Mouse (Mus musculus) frontal cortex, postnatal 10 days (tissue): ENCODE data around the gene P2ry12.

ENCODE experiments used
- DNase-seq, 2 experiments: peaks; one replicate each; pipeline ENCODE4 v3.0.0; 2022; ENCODE audit warnings: low spot score in 2 of 2, mixed read lengths in 1 of 2

The P2ry12 gene

DNA sequence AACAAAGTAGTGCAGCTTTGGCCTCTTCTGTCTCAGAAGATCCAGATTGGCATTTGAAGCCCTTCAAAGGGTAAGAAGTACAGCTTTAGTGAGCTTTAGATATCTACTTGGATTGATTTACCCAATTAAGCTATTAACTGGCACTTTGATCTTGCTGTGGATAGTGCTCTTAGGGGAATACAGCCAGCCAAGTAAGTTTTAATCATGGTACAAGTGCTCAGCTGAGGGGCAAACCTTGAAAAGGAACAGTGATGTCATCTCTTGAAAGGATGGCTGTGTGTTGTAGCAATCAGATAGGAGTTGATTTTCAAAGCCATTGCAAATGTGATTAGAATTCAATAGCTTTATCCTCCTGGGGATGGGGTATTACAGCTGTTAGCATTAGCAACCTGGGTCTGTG is 80.5 kb downstream of the P2ry12 start:
- no peak for DNase-seq

DNA sequence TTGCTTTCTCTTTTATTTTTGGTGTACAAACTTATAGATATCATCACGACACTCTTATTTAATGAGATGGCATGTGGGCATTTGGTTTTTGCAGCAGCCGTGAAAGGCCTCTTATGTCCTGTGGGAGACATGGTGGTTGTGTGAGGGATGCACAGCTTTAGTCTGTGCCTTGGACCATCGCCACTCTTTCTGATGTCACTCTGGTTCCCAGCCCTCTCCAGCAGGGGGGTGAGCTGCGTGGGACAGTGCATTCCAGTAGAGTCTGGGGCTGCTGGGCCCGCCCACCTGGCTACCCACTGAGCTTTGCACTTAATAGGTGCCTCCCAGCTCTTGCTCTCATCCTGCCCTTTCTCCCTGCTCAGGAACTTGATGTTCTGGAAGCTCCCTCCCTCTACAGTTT is 81.5 kb downstream of the P2ry12 start:
- DNase-seq, result no peak

DNA sequence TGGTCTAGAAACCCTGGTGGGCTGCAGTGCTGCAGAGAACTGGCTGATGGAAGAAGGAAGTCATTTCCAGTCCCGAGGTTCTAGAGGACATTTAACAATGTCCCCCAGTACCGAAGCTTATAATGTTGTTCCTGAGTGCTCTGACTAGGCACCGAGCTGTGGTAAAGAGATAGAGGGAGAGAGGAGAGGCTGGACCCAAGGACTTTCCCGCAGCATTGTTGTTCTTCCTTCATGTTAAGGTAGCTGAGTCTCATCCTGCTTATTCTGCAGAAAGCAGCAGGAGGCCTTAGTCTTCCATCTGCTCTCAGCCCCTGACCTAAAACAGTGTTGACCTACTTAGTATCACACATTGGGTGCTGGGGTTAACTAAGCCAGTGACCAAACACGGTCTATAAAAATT is 85.8 kb downstream of the P2ry12 start:
- DNase-seq, result no peak

DNA sequence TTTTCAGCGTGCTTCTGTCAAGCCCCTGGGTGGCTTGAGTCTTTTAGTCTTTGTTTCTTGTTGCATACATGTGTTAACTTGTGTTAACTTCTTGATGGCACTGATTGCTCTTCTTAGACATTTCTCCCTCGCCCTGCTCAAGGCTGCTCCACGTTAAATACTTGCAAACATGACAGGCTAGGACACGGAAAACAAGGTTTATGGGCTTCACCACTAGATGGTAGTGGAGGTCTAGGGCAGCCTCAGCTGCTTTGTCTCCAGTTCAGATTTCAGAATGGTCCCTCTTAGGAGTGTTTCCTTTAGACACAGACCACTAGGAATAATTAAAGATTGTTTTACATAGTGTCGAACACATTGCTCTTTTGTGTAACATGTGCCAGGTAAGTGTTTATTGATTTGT is 87.4 kb downstream of the P2ry12 start:
- DNase-seq, result peak; percentile 21 to 40

DNA sequence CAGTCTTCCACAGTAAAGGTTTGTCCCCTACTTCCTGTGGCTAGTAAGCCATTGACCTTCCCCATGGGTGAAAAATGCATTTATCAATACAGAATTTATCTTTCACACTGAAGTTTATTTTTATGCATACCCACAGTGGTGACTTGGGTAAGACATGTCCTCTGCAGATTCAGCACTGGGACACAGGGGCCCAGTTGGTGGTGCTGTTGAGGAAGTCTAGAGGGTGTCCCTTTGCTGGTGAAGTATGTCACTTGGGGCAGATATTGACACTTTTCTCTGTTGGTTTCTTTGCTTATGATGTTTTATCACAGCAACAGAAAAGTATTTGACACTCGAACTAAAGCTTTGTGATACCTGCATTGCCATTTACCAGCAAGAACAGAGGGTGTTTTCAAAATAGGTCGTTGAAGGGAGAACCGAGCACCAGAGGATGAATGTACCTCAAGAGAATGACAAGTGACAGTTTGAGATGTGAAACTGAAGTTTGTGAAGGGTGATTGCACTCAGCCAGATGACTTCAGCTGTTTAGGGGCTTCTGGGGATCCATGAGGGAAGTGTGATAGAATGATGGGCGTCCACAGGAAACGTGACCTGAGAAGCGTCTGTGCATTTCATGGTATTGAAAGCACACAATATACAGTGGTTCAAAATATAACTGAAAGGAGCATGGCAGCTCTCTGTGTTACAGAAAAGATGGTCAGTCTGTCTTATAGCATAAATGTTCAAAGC is 88.1 kb downstream of the P2ry12 start:
- no peak for DNase-seq

DNA sequence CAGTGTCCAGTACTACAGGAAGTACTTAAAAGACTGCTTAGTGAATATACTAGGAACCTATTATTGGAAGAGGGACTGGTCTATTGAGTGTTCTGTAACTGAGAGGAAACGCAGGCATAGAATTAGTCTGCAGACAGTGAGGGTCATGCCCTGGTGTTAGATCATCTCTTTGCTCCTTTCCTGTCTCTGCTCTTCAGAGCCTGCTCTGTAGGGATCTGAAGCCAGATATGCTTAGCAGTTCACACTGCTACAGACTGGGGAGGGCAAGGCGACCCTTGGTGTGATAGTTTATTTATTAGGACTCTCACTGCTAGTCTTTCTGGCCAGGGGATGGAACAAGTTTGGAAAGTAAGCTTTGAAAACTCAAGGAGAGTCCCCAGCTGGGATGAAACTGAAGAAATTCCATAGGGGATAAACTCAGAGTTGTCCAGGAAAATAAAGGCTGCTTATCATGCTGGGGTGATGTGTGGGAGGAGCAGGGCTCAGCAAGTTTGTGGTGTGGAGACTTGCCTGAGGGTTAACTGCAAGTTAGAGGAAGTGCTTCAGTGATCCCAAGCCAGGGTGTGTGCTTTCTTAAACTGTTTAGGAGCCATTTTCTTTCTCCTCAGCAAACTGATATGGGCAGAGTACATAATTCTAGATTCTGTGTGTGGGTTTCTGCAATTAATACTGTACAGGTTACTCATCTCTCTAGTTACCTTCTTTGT is 92.6 kb downstream of the P2ry12 start:
- no peak for DNase-seq

DNA sequence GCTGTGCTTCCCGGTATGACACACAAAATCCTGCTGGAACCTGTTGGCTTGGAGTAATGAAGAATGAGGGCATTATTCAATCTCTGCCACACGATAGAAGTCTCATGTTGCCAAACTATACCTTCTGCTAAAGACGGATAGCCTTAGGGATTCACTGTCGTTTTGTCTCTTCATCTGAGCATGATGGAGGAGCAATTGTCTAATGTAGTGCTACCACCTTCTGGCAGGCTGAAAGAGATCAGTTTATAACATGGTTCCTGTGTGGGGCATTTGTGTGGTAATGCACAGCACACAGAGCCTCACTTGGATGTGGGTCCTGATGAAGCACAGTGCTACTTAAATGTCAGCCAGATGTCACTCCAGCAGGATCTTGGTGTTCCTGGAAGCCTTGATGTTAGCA is 93.5 kb downstream of the P2ry12 start:
- DNase-seq, result no peak

DNA sequence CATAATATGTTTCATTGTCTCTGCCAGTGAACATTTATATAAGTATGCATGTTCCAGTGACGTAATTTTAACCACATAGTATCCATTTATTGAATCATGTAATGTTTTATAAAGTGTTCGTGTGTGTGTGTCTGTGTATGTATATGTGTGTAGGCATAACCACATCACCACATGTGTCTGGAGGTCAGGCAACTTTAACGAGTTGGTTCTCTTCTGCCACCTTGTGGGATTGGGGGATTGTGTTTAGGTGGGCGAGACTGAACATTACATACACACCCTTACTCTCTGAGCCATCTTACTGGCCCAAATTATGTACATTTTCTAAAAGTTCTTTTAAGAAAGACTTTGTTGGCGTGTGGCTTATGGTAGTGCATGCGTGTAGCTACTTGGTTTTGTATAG is 94.2 kb downstream of the P2ry12 start:
- no peak for DNase-seq

DNA sequence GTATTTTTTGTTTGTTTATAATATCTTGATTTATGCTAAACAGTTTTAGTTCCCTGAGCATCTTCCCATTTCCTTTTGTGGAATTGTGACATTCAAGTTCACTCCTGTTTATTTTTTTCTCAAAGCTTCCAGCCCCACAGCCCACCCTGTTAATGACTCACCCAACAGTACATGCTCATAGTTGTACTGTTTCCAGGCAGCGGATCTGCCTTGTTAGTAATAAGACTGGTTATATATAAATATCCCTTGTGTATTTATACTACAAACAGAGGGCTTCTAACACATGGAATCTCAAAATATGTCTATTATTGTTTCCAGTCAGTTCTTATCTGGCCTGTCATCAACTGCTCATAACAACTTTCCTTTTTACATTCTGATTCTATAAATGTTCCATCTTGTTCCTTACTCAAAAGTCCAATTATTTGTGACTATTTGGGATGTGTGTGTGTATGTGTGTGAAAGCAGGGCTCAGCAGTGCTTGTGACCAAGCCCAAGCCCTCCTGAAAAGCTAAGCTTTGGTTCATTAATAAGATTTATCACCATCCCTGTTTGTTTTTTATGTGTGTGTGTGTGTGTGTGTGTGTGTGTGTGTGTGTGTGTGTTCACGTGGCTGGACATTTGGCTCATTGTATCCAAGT is 95.1 kb downstream of the P2ry12 start:
- no peak for DNase-seq
